Mouse (Mus musculus) thymus, postnatal 4 days (tissue): ENCODE measurements around the gene Abo.
A peak's percentile ranks its signal among the peaks of the same experiment; 100 is the strongest.
"Not testable (repeated sequence)": the region's sequence is repeated elsewhere in the genome, so short reads cannot be mapped to it uniquely, and the experiment has no call there.

Source experiments
- DNase-seq: peaks from one replicate; pipeline ENCODE4 v3.0.0; 2021

Abo gene

DNA sequence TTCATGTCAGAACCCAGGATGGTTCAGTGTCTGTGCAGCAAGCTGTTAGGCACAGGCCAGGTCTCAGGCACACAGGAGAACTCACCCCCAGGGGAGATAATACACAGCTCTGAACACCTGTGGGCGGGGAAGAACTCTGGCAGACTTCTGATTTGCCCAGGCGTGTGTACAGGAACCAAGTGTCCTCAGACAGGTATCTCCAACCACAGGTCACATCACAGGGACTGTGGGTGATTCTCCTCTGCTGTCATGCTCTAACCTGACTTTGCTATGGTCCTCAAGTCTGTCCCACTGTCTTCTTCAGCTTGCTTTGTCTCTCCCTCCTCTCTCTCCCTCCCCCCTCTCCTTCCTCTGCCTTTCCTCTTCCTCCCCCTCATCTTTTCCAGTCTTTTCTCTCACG, at the start of gene Abo:
Gene Abo, minus strand, starts transcription at position 101 of the 400 bp plus-strand sequence.
- no peak for DNase-seq

DNA sequence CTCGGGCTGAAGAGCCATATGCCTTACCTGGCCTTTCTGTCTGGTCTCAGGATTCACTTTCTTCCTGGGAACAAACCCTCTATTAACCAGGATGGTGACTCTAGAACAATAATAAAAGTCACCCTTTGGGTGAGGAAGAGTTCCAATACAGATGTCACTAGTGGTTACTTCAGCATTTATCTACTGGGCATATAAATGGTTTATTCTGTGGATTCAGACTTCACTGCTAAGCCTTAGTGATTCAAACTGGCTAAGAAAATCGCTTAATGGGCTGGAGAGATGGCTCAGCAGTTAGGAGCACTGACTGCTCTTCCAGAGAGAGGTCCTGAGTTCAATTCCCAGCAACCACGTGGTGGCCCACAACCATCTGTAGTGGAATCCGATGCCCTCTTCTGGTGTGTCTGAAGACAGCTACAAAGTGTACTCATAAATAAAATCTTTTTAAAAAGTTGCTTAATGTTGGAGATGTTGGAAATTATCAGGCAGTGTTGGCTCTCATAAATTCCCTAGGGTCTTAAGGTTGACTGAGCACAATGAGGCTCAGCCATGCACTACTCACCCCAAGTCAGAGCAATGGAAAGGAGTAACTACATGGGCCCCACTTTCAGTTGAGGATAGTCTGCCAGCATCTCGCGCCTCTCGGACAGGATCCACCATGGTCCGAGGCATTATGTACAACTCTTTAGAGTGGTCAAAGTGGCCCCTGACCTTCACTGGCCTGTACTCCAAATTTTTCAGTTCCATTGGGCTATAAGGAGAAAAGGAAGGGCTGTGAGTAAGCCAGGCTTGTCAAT, 49.6 kb upstream of the Abo start:
- DNase-seq = no peak

DNA sequence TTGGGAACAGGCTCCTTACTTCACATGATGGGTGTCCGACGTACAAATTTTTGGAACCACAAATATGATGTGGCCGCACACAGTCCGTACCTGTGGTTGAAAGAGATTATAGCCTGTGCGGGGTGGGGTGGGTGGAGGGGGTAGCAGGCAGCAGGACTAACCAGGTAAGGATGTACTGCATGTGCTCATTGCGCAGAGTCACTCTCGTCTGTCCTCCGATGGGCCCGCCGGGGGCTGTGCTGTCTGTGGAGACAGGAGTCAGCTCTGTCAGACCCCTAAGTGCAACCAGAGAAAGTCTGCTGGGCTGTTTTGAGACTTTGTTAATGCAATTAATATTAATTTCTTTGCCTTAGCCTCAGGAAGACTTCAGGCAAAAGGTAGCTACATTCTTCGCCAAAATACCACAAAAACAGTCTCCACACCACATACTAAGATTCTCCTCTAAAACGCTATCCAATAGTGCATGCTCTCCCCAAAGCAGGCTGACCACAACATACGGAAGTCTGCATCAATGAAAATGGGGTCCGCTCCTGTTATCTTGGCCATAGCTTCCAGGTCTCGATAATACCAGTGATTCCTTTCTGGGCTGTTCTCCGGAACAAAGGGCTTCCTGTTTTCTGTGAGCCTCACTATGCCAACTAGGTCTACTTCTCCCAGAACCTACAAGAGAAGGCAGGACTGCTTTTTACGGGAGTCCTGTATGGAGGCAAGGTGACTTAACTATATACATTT, 48.8 kb upstream of the Abo start:
- no peak for DNase-seq

DNA sequence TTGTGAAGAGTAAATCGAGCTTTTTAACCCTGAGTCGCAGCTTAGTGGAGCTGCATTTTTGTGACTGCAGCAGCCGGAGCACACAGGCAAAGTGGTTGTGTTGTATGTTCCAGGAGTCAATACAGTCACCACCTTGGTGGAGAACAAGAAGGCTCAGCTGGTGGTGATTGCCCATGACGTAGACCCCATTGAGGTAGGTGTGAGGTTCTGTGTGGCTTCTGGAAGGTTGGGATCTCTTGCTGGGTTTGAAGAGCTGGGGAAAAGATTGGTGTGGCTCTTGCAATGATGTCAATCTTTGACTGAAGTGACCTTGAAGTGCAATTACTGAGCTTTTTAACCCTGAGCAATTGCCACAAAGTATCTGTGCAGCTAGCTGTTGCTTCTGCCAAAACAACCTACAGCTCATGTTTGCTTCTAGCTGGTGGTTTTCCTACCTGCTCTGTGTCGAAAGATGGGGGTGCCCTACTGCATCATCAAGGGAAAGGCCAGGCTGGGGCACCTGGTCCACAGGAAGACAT, 47.5 kb upstream of the Abo start:
- DNase-seq = no peak

DNA sequence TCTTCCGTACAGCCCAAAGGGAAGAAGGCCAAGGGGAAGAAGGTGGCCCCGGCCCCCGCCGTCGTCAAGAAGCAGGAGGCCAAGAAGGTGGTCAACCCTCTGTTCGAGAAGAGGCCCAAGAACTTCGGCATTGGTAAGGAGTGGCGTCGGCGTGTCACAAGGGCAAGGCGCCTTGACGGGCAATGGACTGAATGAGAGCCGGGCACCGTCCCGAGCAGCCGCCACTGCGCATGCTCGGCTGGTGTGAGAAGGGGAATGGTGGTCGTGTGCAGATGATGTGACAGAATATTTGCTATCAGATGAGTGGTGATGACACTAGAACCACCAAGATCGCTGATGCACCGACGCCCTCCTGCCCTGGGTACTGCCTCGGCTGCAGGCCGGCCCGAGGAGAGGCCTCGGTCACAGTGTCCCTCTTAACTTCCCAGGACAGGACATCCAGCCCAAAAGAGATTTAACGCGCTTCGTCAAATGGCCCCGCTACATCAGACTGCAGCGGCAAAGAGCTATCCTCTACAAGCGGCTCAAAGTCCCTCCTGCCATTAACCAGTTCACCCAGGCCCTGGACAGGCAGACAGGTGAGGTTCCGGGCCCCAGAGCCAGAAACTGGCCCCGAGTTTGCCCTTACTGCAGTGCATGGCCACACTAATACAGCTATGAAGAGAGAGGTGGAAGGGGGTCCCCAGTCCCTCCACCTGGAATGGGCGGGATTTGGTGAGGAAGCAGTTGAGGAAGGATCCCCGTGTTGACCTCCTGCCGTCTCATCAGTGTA, 46.4 kb upstream of the Abo start:
- DNase-seq = peak; percentile 81

DNA sequence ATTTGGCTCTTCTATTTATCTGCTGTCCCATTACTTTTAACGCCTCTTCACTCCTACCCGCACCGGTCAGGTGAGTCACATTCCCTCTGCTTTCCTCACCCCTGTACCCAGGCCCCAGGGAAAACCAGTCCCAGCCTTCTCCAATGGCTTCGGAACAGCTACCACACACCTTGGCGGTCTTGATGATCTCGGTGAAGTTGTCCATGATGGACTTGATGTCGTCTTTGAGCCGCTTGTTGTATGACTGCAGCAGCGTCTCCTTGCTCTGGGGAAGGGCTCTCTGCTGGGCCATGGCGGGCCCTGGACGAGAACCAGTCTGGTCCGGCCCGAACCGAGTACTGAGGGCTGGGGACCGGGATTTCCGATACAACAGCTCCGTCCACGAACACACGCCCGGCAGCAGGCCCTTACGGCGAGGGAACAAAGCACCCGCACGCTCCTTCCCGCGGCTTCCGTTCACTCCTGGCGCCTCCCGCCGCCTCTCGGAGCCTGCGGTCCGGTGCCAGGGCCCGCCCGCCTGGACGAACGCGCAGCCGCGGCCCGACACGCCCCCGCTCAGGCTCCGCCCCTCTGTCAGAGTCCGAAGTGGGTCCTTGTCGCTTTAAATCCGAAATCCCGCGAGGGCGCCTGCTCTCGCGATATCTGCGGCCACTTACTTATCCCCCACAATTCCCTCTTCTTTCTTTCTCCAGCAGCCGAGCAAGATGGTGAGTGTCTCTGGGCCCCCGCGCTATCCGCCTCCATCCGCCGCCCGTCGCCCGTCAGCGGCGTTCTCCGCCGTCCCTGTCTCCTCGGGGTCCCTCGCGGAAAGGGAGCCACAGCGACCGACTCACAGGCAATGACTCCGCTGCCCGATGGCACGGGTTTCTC, 45.6 kb upstream of the Abo start, which contains the start of the genes Med22 and Rpl7a:
Gene Med22, minus strand, starts transcription at position 554 of the 870 bp plus-strand sequence.
Gene Rpl7a, plus strand, starts transcription at position 641 of the 870 bp plus-strand sequence.
- peak; percentile 100 for DNase-seq

DNA sequence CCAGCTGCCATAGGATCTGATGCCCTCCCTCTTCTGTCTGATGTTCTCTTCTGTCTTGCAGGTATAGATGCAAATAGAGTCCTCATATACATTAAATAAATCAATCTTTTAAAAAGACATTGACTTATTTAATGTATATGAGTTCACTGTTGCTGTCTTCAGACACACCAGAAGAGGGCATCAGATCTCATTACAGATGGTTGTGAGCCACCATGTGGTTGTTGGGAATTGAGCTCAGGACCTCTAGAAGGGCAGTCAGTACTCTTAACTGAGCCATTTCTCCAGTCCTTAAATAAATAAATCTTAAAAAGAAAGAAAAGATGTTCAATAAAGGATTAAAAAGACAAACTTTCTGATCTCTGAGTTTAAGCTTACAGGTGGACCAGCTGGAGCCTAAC, 44.6 kb upstream of the Abo start:
- DNase-seq = no peak

DNA sequence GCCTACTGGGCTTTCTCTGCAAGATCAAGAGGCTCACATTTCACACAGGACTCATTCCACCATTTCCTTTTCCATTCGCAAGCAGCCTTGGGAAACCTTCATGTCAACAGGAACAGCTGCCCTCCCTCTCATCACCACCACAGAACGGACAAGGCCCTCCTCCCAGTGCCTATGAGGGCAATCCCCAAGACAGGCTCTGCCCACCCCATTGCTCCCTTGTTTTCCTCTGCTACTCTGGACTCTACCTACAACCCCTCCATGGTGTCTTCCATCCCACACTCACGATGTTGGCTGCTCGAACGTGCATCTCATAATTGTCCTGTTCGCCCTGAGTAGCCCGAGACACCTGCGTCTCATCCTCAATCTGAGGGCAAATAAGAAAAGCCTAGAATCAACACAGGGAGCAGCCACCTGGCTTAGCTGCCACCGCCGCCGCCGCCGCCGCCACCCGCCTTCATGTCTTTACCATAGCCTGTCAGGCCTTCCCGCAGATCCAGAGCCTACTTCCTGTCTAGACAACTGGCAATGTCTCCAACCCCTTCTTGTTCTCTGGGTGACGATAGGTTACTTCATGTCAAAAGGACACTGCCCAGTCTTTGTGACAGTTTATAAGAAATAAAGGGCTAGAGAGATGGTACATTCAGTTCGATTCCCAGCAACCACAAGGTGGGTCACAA, 44.1 kb upstream of the Abo start:
- DNase-seq = peak; percentile 68

DNA sequence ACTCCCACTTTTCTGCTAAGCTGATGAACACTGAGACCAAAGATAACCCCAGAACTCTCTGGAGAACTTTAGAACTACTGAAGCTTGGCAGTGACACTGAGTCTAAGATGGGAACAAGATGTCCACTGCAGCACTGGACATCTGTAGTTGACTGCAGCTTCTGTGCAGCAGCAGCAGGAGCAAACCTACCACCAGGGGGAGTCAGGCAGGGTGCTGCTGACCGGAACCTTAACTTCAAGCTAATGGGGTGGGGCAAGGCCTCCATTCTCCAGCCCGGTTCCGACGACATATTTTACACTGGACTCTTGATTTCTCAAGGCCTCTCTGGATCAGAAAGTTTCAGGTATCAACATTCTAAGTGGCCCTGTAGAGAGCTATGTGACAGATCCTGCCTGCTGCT, 42.3 kb upstream of the Abo start:
- peak; percentile 69 for DNase-seq

DNA sequence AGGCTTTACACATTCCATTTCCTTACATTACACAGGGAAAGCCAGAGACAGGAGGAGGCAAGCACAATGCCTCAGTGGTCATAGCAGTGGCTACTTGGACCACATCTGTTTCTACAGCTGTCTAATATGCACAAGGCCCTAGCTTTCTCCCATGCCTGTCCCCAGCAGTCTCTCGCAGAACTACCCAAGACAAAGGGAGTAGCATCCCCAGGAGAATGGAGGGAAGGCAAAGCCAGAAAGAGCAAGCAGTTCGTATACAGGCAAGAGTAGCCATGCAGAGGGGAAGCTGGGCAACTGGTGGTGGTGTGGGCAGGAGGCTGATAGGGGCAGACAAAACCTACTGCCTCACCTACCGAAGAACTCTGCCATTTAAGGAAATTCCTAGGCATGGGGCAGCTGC, 41.7 kb upstream of the Abo start:
- DNase-seq = peak; percentile 4

DNA sequence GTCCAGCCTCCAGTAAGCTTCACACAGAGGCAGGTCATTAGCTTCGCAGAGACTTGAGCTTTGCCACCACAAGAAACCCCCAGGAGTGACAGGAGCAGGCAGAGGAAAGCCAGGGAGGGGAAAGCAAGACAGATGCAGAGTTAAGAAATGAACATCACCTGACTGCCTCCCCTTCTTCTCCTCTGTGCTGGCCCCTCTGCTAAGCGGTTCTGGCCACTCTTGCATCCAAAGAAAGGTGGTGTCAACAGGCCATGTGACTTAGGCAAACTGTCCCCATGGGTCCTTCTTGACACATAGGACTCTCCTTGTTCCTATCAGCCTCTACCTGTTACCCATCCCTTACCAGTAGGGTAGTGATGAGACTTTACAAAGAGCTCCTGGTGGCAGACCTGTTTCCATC, 41.2 kb upstream of the Abo start:
- peak; percentile 3 for DNase-seq

DNA sequence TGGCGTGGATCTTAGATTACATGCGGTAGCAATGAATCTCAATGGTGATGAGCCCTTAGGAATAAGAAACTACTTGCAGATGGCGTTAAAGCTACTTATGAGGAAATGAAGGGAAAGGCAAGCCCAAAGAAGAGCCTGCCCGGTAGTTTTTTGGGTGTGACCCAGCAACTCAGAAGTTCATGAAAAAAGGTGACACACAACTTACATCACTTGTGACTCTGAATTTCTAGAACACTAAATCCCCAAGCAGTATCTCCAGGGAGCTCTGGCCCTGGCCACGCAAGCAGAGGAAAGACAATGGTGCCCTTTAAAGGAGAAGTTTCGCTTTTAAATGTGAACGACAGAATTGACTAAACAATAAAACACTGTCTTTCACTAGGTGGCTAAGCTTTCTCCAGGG, 38.5 kb upstream of the Abo start:
- peak; percentile 15 for DNase-seq

DNA sequence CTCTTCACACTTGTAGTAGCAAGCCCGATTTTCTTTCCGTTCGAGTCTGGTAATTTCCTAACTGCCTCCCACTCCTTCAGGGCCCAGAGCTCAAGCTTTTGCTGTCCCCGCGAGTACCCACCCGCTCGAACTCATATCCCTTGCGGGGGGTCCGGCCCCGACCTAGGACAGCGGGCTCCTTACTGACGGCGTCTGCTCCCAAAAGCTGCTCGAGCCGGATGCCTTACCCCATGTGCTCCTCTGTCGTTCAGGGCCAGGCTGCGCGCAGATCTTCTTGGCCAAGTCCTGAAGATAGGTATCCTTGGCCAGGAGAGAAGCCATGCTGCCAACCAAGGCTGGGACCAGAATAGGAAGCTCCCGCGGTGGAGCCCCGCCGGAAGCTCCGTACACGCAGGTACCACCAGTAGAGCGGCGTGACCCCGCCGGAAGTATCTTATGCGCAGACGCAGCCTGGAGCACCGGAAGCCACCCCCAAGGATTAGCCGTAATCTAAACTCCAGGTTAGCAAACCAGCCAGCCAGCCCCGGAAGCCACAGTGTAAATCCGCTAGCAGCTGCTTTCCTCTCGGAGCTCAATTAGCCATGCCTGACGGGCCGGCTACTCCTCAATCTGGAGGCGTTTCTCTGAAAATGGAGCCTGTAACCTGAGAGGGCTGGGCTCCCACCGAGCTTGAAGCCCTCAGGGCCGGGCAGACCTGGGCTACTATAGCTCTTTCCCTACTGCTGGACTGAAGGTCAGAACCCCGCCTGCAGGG, 37.9 kb upstream of the Abo start, which contains the start of gene Surf6:
Gene Surf6, minus strand, starts transcription at position 413 of the 754 bp plus-strand sequence.
- peak; percentile 93 for DNase-seq

DNA sequence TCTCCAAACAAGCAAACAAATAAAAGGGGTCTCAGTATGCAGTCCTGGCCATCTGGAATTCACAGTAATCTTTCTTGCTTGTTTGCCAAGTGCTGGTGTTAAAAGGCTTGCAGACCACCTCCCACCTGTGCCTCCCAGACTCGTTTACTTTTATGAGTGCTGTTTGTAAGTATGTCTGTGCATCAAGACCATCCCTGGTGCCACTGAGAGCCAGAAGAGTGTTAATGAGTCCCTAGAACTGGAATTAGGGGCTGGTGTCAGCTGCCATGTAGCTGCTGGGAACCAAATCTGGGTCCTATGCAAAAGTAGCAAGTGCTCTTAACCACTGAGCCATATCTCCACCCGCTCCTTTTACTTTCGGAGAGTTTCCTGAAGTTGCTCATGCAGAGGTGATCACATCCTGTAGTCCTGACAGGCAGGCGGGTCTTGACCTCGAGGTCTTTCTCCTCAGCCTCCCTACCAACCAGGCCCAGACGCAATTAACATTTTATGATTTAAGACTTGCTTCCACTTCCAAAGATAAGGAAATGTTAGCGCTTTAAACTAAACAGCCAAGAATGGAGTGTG, 37.1 kb upstream of the Abo start:
- DNase-seq = peak; percentile 24

DNA sequence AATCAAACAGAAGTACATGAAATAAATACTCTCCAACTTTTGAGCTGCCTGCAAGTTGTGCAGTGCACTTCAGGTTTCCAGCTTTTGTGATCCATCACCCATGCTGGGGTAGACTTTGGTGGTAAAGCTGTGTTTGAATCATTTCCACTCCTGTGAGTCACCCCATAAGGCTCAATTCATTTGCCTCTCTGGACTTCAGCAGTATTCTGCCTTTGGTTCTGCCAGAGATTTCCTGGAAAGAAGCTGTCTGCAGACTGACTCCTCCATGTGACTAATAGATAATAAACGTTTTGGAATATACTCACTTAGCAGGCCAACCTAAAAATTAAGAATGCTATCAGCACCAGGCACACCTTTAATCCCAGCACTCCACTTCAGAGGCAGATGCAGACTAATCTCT, 36.0 kb upstream of the Abo start:
- no peak for DNase-seq

DNA sequence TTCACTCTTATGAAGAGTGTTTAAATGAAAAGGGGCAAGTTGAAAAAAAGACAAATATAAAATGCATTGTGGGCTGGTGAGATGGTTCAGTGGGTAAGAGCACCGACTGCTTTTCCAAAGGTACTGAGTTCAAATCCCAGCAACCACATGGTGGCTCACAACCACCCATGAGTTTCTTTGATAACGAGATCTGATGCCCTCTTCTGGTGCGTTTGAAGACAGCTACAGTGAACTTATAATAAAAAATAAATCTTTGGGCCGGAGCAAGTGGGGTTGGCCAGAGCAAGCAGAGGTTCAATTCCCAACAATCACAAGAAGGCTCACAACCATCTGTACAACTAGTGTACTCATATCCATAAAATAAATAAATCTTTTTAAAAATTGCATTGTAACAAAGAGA, 31.1 kb upstream of the Abo start:
- no peak for DNase-seq

DNA sequence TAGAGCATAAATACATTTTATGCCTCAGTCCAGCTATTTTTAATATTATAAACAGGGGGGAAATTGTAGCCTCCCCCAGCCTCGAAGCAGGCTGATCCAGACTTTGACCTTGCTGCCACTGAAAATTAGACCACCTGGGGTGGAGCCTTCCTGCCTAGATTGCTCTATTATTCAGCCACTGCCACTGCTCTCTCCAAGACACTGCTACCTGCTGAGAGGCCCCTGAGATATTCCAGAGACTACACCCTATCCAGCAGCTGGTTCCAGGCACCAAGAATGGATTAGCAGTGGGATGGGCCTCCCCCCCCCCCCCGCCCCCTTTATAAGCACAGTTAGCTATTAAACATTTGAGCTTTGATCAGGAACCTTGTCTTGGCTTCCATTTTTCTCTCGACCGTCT, 21.4 kb upstream of the Abo start:
- DNase-seq = not testable (repeated sequence)

DNA sequence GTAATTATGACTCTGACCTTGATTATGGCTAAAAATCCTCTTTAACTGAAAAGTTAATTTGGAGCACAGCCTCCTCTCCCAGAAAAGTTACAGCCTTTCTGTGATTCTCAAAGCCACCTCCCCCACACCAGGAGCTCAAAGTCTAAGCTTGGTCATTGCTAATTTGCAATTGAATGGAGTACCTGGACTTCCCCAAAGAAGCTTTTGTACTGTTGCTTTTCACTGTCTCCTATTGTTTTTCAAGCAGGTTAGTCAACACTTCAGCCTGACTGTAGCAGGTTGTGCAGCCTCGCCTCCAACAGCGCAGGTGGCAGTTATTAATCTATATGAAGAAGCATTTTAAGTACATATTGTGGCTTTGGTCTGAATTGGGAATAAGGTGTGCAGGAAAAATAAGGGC, 20.8 kb upstream of the Abo start:
- DNase-seq = not testable (repeated sequence)

DNA sequence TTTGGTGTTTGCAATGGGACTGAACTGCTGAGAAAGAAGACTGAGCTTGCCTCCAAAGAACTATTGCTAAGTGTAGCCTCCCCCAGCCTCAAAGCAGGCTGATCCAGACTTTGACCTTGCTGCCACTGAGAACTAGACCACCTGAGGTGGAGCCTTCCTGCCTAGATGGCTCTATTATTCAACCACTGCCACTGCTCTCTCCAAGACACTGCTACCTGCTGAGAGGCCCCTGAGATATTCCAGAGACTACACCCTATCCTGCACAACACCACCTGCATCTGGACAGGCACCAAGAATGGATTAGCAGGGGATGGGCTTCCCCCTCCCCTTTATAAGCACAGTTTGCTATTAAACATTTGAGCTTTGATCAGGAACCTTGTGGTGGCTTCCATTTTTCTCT, 13.8 kb upstream of the Abo start:
- DNase-seq = no peak

DNA sequence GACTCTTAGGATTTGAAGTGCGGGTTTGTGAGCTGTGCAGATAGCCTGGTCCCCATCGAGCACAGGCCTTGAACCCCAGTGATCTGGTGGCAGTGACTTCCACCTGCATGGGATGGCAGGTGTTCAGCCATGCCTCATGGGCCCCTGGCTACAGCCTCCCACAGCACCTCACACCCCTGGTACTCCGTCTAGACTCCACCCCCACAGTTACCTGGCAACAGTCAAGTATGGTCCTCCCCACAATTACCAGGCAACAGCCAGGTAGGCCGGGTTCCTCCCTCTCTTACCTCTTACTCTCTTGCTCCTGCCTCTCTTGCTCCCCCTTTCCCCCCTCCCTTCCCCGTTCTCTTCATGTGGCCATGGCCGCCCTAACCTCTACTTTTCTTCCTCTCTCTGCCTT, 5.9 kb upstream of the Abo start:
- no peak for DNase-seq
